Mouse (Mus musculus): ENCODE data around the gene Tnn. TPM values are rescaled to one million over a fixed set of nuclear protein-coding genes. Genes with fewer than 3 reads are reported as not detected.

The Tnn gene
- polyA plus RNA-seq, 1 experiment from 2014 or later, result 2.0 TPM

DNA sequence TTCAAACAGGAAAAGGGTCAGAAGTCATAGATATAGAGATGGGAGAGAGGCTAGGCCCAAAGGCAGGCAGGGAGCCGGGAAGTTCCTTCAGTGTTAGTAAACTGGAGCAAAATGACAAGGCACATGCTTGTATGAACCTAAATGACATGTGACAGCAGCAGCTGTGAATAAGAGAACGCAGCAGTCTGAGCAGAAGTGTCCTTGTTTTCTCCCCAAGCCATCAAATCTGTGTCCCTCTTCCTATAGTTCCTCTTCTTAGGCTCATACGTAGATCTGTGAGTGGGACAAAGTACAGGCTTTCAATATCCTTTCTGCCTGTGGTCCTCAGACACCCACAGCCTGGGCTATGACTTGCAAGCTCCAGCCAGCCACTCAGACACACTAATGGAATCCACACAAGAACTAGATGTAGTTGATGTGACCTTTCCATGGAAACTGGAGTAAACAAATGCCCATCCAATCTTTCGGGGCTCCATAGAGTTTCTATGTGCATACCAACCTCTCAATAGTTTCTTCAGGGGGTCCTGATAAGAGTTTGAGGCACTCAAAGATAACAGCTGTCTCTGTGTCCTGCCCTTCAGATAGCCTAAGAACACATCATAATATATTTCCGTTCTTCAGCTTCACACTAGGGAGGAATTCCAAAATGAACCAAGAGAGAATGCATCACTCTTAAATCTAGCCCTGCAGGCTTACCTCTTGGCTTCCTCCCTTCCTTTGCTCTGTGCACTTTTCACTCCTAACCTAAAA is 104.1 kb downstream of the Tnn start:
- H3K36me3 ChIP-seq, result no peaks in the 10 kb centered on the region
- H3K9me3 ChIP-seq, result no peaks in the 10 kb centered on the region
- ATAC-seq (ENCODE audit: low FRiP score, low read depth), result no peak
- H3K4me2 ChIP-seq (replicated peaks), result no peak overlapping the region
- no peak overlapping the region for H3K4me3 ChIP-seq
- H3K27ac ChIP-seq, result no peak overlapping the region
- H3K27me3 ChIP-seq, result no peaks in the 10 kb centered on the region
- 84% methylated on average over 5 of the region's 5 CpGs for WGBS
- H3K9ac ChIP-seq, result no peak overlapping the region
- no peaks in the 10 kb centered on the region for H3K4me1 ChIP-seq

DNA sequence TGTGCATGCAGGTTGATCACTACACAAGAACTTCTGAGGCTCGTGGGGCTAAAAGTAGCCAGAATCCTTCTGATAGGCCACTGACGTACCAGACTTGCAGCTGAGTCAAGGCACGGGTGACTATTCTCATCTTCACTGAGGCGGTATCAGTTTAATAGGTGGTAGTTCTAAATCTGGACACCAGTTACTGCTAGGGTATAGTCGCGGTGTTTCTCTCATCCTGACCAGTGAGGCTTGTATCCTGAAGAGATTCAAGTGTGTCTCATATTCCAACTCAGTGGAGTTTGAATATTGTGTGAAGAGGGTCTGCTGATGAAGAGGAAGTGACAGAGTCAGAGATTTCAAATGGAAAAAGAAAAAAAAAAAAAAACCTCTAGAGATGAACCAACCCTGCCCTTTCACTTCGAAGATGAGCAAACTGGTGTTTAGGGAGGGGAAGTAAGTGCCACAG is 105.9 kb downstream of the Tnn start:
- Histone ChIP-seq H3K36me3 (no peaks in the 10 kb centered on the region), H3K27ac (no peak overlapping the region), H3K9ac (no peak overlapping the region), H3K4me2 (replicated peaks) (no peak overlapping the region), H3K27me3 (no peaks in the 10 kb centered on the region; the same call in 1 of the 2 replicates), H3K4me1 (0 out of 2 replicates have a peak, but pooled peaks cover 5% of the 10 kb centered on the region), H3K9me3 (no peaks in the 10 kb centered on the region), H3K4me3 (no peak overlapping the region)
- 90% methylated on average over 7 of the region's 7 CpGs for WGBS
- ATAC-seq (ENCODE audit: low FRiP score, low read depth), result no peak

GRCm38 (mm10) chr1:160046786-160047185 is 106.6 kb downstream of the Tnn start:
- Histone ChIP-seq H3K4me1 (0 out of 2 replicates have a peak, but pooled peaks cover 5% of the 10 kb centered on the region), H3K27me3 (no peaks in the 10 kb centered on the region; the same call in 1 of the 2 replicates), H3K9me3 (no peaks in the 10 kb centered on the region), H3K4me2 (replicated peaks) (no peak overlapping the region), H3K9ac (no peak overlapping the region), H3K27ac (no peak overlapping the region), H3K36me3 (no peaks in the 10 kb centered on the region), H3K4me3 (no peak overlapping the region)
- ATAC-seq (ENCODE audit: low FRiP score, low read depth), result no peak
- 75% methylated on average over 4 of the region's 4 CpGs for WGBS

DNA sequence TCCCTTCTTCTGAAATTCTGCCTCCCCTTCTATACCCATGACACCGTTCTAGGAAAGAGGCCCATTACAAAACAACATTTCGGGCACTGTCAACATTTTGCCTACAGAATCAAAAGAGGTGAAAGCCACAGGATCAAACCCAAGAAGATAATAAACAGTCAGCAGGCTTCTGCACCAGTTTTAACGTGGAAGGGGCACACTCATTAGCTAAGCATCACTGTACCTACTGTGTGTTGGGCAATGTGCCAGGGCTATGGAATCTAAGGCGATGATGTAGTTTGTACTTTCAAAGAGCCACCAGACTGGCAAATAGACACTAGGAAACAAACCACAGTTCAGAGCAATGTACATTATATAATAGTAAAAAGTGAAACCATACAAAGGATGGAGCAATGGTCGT is 107.4 kb downstream of the Tnn start:
- Histone ChIP-seq H3K9me3 (no peaks in the 10 kb centered on the region), H3K4me1 (0 out of 2 replicates have a peak, but pooled peaks cover 5% of the 10 kb centered on the region), H3K27me3 (no peaks in the 10 kb centered on the region; the same call in 1 of the 2 replicates), H3K4me3 (no peak overlapping the region), H3K27ac (no peak overlapping the region), H3K9ac (no peak overlapping the region), H3K4me2 (replicated peaks) (no peak overlapping the region), H3K36me3 (no peaks in the 10 kb centered on the region)
- ATAC-seq (ENCODE audit: low FRiP score, low read depth), result no peak
- WGBS, result 84% methylated on average over 5 of the region's 5 CpGs

GRCm38 (mm10) chr1:160045056-160045715 is 108.2 kb downstream of the Tnn start:
- Histone ChIP-seq H3K36me3 (no peaks in the 10 kb centered on the region), H3K27me3 (no peaks in the 10 kb centered on the region; the same call in 1 of the 2 replicates), H3K4me3 (peak overlapping the region; percentile 51), H3K4me2 (replicated peaks) (peak overlapping the region; percentile 82), H3K4me1 (0 out of 2 replicates have a peak, but pooled peaks cover 5% of the 10 kb centered on the region), H3K9me3 (no peaks in the 10 kb centered on the region), H3K9ac (peak overlapping the region; percentile 72; the same call in 1 of the 2 replicates), H3K27ac (no peak overlapping the region)
- ATAC-seq (ENCODE audit: low FRiP score, low read depth), result no peak
- WGBS, result 70% methylated on average over 3 of the region's 3 CpGs

GRCm38 (mm10) chr1:160044237-160045021 is 109.0 kb downstream of the Tnn start, which contains the start of gene 4930523C07Rik:
Gene 4930523C07Rik (plus strand): TSS chr1:160044382.
- Histone ChIP-seq H3K27me3 (no peaks in the 10 kb centered on the region; the same call in 1 of the 2 replicates), H3K4me2 (replicated peaks) (peak within 1 kb of the TSS; percentile 82), H3K27ac (no peak within 1 kb of the TSS; the same call in 1 of the 2 replicates), H3K4me3 (peak within 1 kb of the TSS; percentile 51), H3K4me1 (0 out of 2 replicates have a peak, but pooled peaks cover 5% of the 10 kb centered on the region), H3K36me3 (no peaks in the 10 kb centered on the region), H3K9me3 (no peaks in the 10 kb centered on the region), H3K9ac (peak within 1 kb of the TSS; percentile 72)
- WGBS, result 4% methylated on average over 33 of the region's 33 CpGs
- peak; percentile 67 for ATAC-seq (ENCODE audit: low FRiP score, low read depth)

DNA sequence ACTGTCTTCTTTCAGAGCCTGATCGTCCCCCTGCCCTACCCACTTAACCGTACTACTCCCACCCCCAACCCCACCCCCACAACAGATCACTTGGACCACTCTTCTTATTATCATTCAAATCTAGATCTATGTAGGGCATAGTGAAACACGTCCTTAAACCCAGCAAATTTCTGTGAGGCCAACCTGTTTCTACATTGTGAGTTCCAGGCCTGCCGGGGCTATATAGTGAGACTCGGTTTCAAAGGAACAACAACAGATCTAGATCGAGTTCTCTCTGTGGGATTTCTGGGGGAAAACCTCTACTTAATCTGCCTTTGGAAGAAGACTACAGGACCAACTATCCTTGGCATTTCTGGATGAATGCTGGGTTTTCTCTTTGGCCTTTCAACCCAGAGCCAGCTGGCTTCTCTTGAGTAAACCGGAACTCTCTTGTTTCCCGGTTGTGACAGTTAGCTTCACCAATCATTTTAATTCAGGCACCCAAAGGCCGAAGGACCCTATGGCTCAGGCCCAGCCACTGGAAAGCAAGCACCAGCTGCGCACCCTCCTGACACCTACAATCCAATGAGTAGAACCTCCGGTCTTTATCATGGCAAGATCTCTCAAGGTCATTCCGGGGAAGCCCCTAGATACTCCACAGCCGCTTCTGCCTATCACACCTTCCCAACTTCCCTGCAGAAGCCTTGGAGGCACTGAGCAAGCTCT is 110.0 kb downstream of the Tnn start:
- no peak overlapping the region for H3K9ac ChIP-seq
- 88% methylated on average over 13 of the region's 13 CpGs for WGBS
- H3K9me3 ChIP-seq, result no peaks in the 10 kb centered on the region
- no peaks in the 10 kb centered on the region; the same call in 1 of the 2 replicates for H3K27me3 ChIP-seq
- H3K4me2 ChIP-seq (replicated peaks), result peak overlapping the region; percentile 82
- H3K4me1 ChIP-seq, result 0 out of 2 replicates have a peak, but pooled peaks cover 5% of the 10 kb centered on the region
- H3K27ac ChIP-seq, result no peak overlapping the region
- H3K4me3 ChIP-seq, result peak overlapping the region; percentile 51
- no peak for ATAC-seq (ENCODE audit: low FRiP score, low read depth)
- no peaks in the 10 kb centered on the region for H3K36me3 ChIP-seq

DNA sequence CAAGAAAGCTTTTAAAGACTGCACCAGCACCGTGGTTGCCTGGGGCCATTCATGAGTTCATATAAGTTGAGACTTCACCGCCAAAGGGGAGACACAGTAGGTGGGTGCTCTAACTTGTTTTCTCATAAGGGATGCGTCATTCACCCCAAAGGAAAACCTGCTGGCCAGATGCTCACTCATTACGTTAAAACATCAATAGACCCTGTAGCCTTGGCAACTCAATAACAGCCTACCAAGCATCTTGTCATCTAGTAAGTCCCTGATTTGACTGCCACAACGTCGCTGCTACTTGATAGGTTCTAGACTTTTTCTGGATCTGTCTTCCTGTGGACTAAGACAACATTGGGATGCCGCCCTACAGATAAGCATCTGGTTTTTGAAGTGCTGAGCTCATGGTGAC is 111.0 kb downstream of the Tnn start:
- Histone ChIP-seq H3K27ac (no peak overlapping the region), H3K4me1 (0 out of 2 replicates have a peak, but pooled peaks cover 5% of the 10 kb centered on the region), H3K4me2 (replicated peaks) (no peak overlapping the region), H3K27me3 (no peaks in the 10 kb centered on the region; the same call in 1 of the 2 replicates), H3K36me3 (no peaks in the 10 kb centered on the region), H3K4me3 (no peak overlapping the region), H3K9me3 (no peaks in the 10 kb centered on the region), H3K9ac (no peak overlapping the region)
- no peak for ATAC-seq (ENCODE audit: low FRiP score, low read depth)
- WGBS, result 73% methylated on average over 7 of the region's 7 CpGs

DNA sequence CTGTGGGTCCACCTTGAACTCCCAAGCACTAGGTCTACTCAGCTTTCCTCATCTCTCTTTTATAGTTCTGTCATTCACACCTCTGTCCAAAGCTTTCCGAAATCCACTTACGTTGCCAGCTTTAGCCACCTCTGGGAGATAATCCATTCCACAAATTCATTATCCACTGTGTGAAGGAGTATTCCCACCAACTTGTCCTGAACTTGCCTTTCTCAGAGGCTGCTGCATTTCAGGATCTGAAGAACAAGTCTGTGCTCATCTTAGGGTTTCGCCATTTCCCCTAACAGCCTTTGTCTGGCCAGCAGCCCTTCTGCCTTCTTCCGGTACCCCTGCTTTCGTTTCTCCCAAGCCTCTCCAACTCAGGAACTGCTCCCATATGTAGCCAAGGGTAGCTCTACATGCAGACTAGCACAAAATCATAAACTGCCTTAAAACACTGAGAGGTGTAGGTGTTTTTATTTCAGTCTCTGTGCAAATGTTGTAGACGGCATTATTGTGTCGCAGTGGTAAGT is 112.1 kb downstream of the Tnn start:
- Histone ChIP-seq H3K9ac (no peak overlapping the region), H3K27me3 (no peaks in the 10 kb centered on the region; the same call in 1 of the 2 replicates), H3K4me2 (replicated peaks) (no peak overlapping the region), H3K4me3 (no peak overlapping the region), H3K4me1 (0 out of 2 replicates have a peak, but pooled peaks cover 5% of the 10 kb centered on the region), H3K9me3 (no peaks in the 10 kb centered on the region), H3K27ac (no peak overlapping the region), H3K36me3 (no peaks in the 10 kb centered on the region)
- 88% methylated on average over 7 of the region's 7 CpGs for WGBS
- no peak for ATAC-seq (ENCODE audit: low FRiP score, low read depth)

GRCm38 (mm10) chr1:160039951-160040645 is 113.3 kb downstream of the Tnn start:
- no peak for ATAC-seq (ENCODE audit: low FRiP score, low read depth)
- H3K4me3 ChIP-seq, result no peak overlapping the region
- H3K36me3 ChIP-seq, result no peaks in the 10 kb centered on the region
- no peak overlapping the region for H3K9ac ChIP-seq
- 0 out of 2 replicates have a peak, but pooled peaks cover 5% of the 10 kb centered on the region for H3K4me1 ChIP-seq
- no peaks in the 10 kb centered on the region; the same call in 1 of the 2 replicates for H3K27me3 ChIP-seq
- no peak overlapping the region for H3K4me2 ChIP-seq (replicated peaks)
- 65% methylated on average over 7 of the region's 7 CpGs for WGBS
- no peak overlapping the region for H3K27ac ChIP-seq
- H3K9me3 ChIP-seq, result no peaks in the 10 kb centered on the region

Data from limb, embryonic 13.5 days (tissue).